Mouse (Mus musculus): Measurements from ENCODE around the gene 2900011O08Rik. TPM values are rescaled to one million over a fixed set of nuclear protein-coding genes. Genes with fewer than 3 reads are reported as not detected.

Gene 2900011O08Rik
- polyA plus RNA-seq, 1 experiment from 2014 or later: 2.0 TPM

DNA sequence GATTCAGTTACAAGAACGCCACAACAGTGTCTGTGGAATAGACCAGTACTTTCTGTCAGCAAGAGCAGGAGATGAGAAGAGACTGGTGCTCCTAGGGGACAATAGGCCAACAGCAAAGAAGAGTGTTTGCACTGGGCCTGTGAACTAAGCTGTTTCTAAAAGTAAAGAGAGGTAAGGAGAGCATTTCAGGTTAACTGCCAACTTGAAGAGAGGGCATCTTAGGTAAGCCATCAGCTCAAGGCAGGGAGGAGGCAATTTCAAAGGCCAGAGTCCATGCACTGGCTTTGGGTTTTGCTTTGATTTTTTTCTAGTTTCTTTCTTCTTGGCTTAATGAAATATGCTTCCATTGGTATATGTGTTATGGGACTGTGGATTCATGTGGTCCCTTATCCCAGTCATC is 7.7 kb downstream of the 2900011O08Rik start:
- no peak overlapping the region for H3K27ac ChIP-seq (ENCODE audit: low read length)
- no peak overlapping the region for H3K9ac ChIP-seq (ENCODE audit: low read length)
- ATAC-seq (ENCODE audit: insufficient read depth, low FRiP score): no peak
- no peaks in the 10 kb centered on the region for H3K27me3 ChIP-seq (ENCODE audit: control insufficient read depth, insufficient read depth, low read length)
- no peaks in the 10 kb centered on the region for H3K36me3 ChIP-seq (ENCODE audit: control insufficient read depth, insufficient read depth, low read length)
- H3K4me2 ChIP-seq (ENCODE audit: low read depth, low read length): no peak overlapping the region
- H3K9me3 ChIP-seq (replicated peaks; ENCODE audit: control insufficient read depth, low read length): no peaks in the 10 kb centered on the region
- H3K4me1 ChIP-seq (ENCODE audit: control insufficient read depth, insufficient read depth, low read length): no peaks in the 10 kb centered on the region
- 88% methylated on average over 1 of the region's 1 CpGs for WGBS
- H3K4me3 ChIP-seq (replicated peaks; ENCODE audit: low read length): no peak overlapping the region

DNA sequence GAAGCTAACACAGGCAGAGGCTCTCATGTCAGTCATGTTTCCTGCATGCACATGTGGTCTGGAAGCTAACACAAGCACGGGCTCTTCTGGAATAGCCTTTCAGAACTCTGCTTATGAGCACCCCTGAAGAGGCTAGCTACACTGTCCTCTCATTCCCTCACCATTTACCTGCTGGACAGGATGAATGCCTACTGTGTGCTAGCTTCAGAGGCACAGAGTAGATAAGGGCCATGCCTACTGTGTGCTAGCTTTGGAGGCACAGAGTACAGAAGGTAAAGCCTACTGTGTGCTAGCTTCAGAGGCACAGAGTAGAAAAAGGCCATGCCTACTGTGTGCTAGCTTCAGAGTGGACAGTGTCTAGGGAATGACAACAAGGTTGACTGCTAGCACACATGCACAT is 8.1 kb downstream of the 2900011O08Rik start:
- no peak overlapping the region for H3K4me3 ChIP-seq (replicated peaks; ENCODE audit: low read length)
- H3K36me3 ChIP-seq (ENCODE audit: control insufficient read depth, insufficient read depth, low read length): no peaks in the 10 kb centered on the region
- no peaks in the 10 kb centered on the region for H3K27me3 ChIP-seq (ENCODE audit: control insufficient read depth, insufficient read depth, low read length)
- no peak overlapping the region for H3K4me2 ChIP-seq (ENCODE audit: low read depth, low read length)
- H3K9ac ChIP-seq (ENCODE audit: low read length): no peak overlapping the region
- no peak overlapping the region for H3K27ac ChIP-seq (ENCODE audit: low read length)
- no peak for ATAC-seq (ENCODE audit: insufficient read depth, low FRiP score)
- H3K9me3 ChIP-seq (replicated peaks; ENCODE audit: control insufficient read depth, low read length): no peaks in the 10 kb centered on the region
- WGBS: 70% methylated on average over 1 of the region's 1 CpGs
- no peaks in the 10 kb centered on the region for H3K4me1 ChIP-seq (ENCODE audit: control insufficient read depth, insufficient read depth, low read length)

DNA sequence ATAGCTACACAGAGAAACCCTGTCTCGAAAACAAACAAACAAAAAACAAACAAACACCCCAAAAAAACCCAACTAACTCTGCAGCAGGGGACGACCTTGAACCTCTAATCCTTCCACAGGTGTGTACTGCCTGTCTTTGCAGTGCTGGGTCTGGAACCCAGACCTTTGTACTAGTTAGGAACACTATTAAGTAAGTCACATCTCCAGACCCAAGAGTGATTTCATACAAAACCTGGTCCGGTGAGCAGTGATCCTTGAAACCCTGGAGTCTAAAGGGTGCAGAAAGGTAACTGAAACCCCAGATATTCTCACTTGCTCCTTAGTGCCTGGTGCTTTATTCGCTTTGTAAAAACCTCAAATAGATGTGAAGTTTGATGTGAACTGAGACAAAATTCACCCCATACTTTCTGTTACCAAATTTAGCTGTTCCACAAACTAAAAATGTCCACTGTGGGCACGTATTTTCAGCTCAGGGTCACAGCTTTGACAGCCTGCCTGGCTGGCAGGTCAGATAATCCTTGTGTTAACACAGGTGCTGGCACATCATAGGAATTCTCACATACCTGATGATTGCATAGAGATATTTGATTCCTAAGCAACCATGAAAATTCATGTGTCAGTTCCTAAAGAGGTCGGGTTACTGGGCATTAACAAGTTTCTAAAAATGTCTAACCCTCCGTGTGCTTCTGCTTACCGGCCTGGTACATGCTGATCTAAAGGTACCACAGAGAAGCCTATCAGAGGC is 17.2 kb downstream of the 2900011O08Rik start:
- Histone ChIP-seq H3K27me3 (ENCODE audit: control insufficient read depth, insufficient read depth, low read length) (no peaks in the 10 kb centered on the region), H3K4me3 (replicated peaks; ENCODE audit: low read length) (no peak overlapping the region), H3K4me2 (ENCODE audit: low read depth, low read length) (no peak overlapping the region; the same call in 1 of the 2 replicates), H3K36me3 (ENCODE audit: control insufficient read depth, insufficient read depth, low read length) (no peaks in the 10 kb centered on the region), H3K9ac (ENCODE audit: low read length) (no peak overlapping the region), H3K27ac (ENCODE audit: low read length) (peak overlapping the region; percentile 55), H3K4me1 (ENCODE audit: control insufficient read depth, insufficient read depth, low read length) (0 out of 2 replicates have a peak, but pooled peaks cover 3% of the 10 kb centered on the region), H3K9me3 (replicated peaks; ENCODE audit: control insufficient read depth, low read length) (no peaks in the 10 kb centered on the region)
- 40% methylated on average over 8 of the region's 8 CpGs for WGBS
- ATAC-seq (ENCODE audit: insufficient read depth, low FRiP score): peak; percentile 68; the same call in 1 of the 2 replicates

DNA sequence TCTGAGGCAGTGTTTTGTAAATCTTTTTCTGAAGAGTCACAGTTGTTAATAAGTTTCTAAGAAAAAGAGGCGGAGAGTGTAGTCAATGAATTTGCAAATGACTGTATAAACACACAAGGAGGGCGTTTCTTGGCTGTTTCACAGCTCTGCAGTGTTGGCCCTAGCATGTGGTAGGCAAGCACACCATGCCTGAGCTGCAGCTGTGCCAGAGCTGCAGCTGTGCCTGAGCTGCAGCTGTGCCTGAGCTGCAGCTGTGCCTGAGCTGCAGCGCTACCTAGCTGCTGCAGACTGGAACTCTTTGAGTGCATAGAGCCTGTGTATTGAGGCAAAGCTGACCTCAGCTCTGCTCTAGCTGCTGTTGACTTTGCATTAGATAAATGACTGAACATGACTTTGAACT is 17.8 kb downstream of the 2900011O08Rik start:
- H3K4me2 ChIP-seq (ENCODE audit: low read depth, low read length): no peak overlapping the region; the same call in 1 of the 2 replicates
- ATAC-seq (ENCODE audit: insufficient read depth, low FRiP score): peak; percentile 84

DNA sequence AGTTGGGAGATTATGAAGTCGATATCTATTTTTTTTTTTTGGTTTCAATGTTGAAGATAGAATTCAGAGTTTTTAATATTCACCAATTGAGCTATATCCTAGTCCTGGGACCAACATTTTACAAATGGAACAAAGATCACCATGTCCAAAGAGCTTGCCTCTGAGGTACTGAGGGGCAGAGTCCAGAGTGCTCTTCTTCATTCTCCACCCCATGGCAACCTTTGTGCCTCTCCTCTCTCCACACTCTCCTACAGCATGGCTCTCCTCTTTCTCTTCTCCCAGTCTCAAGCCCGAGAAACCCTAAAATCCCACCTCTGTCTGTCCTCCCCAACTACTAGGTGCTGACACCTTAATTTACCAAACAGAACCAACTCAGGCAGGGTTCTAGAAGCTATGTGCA is 18.3 kb downstream of the 2900011O08Rik start:
- Histone ChIP-seq H3K4me3 (replicated peaks; ENCODE audit: low read length) (no peak overlapping the region), H3K9ac (ENCODE audit: low read length) (no peak overlapping the region), H3K27ac (ENCODE audit: low read length) (no peak overlapping the region), H3K9me3 (replicated peaks; ENCODE audit: control insufficient read depth, low read length) (no peaks in the 10 kb centered on the region), H3K4me2 (ENCODE audit: low read depth, low read length) (no peak overlapping the region), H3K27me3 (ENCODE audit: control insufficient read depth, insufficient read depth, low read length) (no peaks in the 10 kb centered on the region), H3K36me3 (ENCODE audit: control insufficient read depth, insufficient read depth, low read length) (no peaks in the 10 kb centered on the region), H3K4me1 (ENCODE audit: control insufficient read depth, insufficient read depth, low read length) (0 out of 2 replicates have a peak, but pooled peaks cover 3% of the 10 kb centered on the region)
- ATAC-seq (ENCODE audit: insufficient read depth, low FRiP score): no peak
- 61% methylated on average over 2 of the region's 2 CpGs for WGBS

More for the DNA sequence above, 17.8 kb downstream of the 2900011O08Rik start:
- Histone ChIP-seq H3K27ac (ENCODE audit: low read length) (peak overlapping the region; percentile 54; the same call in 1 of the 2 replicates), H3K9me3 (replicated peaks; ENCODE audit: control insufficient read depth, low read length) (no peaks in the 10 kb centered on the region), H3K36me3 (ENCODE audit: control insufficient read depth, insufficient read depth, low read length) (no peaks in the 10 kb centered on the region), H3K27me3 (ENCODE audit: control insufficient read depth, insufficient read depth, low read length) (no peaks in the 10 kb centered on the region), H3K4me1 (ENCODE audit: control insufficient read depth, insufficient read depth, low read length) (0 out of 2 replicates have a peak, but pooled peaks cover 3% of the 10 kb centered on the region), H3K9ac (ENCODE audit: low read length) (no peak overlapping the region), H3K4me3 (replicated peaks; ENCODE audit: low read length) (no peak overlapping the region)
- 16% methylated on average over 3 of the region's 3 CpGs for whole genome bisulfite sequencing

DNA sequence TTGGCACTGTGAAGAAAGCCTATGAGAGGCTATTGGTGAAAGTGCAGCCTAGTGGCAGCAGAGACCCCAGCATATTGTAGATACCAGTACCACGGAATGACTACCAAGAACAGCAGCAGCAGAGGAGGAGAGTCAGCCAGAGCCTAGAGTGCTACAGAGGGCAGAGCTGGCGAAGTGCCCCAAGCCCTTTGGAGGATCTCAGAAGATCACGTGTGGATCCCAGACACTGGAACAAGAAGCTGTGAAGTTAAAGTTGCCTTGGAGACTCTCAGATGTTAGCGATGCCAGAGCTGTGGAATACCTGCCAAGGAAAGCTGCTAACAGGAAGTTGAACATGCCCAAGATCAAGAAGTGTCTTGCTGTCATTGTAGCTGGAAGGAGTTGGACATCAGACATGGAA is 18.9 kb downstream of the 2900011O08Rik start:
- H3K27ac ChIP-seq (ENCODE audit: low read length): no peak overlapping the region
- 86% methylated on average over 4 of the region's 4 CpGs for WGBS
- H3K9me3 ChIP-seq (replicated peaks; ENCODE audit: control insufficient read depth, low read length): no peaks in the 10 kb centered on the region
- no peaks in the 10 kb centered on the region for H3K36me3 ChIP-seq (ENCODE audit: control insufficient read depth, insufficient read depth, low read length)
- no peak overlapping the region for H3K4me3 ChIP-seq (replicated peaks; ENCODE audit: low read length)
- ATAC-seq (ENCODE audit: insufficient read depth, low FRiP score): no peak
- H3K4me1 ChIP-seq (ENCODE audit: control insufficient read depth, insufficient read depth, low read length): 0 out of 2 replicates have a peak, but pooled peaks cover 3% of the 10 kb centered on the region
- H3K4me2 ChIP-seq (ENCODE audit: low read depth, low read length): no peak overlapping the region
- H3K9ac ChIP-seq (ENCODE audit: low read length): no peak overlapping the region
- H3K27me3 ChIP-seq (ENCODE audit: control insufficient read depth, insufficient read depth, low read length): no peaks in the 10 kb centered on the region

DNA sequence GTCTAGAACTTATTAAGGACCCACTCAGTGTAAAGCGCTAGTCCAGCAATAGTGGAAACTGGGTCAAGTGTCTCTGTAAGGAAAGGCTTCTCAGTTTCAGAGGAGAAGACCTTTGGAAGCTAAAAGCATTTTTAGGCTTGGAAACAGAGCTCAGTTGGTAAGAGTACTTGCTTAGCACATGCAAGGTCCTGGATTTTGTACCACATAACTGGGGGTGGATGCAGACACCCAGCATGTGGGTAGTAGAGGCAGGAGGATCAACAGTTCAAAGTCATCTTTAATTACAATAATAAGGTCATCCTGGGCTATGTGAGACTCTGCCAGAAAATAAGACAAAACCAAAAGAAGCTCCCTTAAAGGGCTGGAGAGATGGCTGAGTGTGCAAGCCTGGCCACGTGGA is 21.7 kb downstream of the 2900011O08Rik start:
- Histone ChIP-seq H3K4me3 (replicated peaks; ENCODE audit: low read length) (no peak overlapping the region), H3K4me1 (ENCODE audit: control insufficient read depth, insufficient read depth, low read length) (0 out of 2 replicates have a peak, but pooled peaks cover 3% of the 10 kb centered on the region), H3K36me3 (ENCODE audit: control insufficient read depth, insufficient read depth, low read length) (no peaks in the 10 kb centered on the region), H3K9ac (ENCODE audit: low read length) (no peak overlapping the region), H3K4me2 (ENCODE audit: low read depth, low read length) (no peak overlapping the region), H3K9me3 (replicated peaks; ENCODE audit: control insufficient read depth, low read length) (no peaks in the 10 kb centered on the region), H3K27me3 (ENCODE audit: control insufficient read depth, insufficient read depth, low read length) (no peaks in the 10 kb centered on the region), H3K27ac (ENCODE audit: low read length) (no peak overlapping the region)
- ATAC-seq (ENCODE audit: insufficient read depth, low FRiP score): no peak
- WGBS: 68% methylated on average over 2 of the region's 2 CpGs

DNA sequence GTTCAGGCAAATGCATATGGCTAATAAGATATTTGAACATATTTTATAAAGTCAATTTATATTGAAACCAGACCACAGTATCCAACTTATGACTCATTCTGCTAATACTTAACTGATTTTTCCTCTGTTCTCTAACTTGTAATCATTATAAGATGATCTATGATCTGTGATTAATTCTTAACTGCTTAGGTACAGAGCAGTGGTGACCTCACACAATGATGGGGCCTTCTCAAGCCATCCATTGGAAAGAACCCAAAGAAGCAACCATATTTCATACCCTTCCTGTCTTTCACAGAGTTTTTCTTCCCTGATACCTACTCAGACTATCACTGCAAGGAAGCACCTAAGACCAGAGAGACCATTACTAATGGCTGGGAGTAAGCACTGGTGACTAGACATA is 22.3 kb downstream of the 2900011O08Rik start:
- ATAC-seq (ENCODE audit: insufficient read depth, low FRiP score): no peak
- Histone ChIP-seq H3K36me3 (ENCODE audit: control insufficient read depth, insufficient read depth, low read length) (no peaks in the 10 kb centered on the region), H3K4me3 (replicated peaks; ENCODE audit: low read length) (no peak overlapping the region), H3K9me3 (replicated peaks; ENCODE audit: control insufficient read depth, low read length) (no peaks in the 10 kb centered on the region), H3K9ac (ENCODE audit: low read length) (no peak overlapping the region), H3K4me1 (ENCODE audit: control insufficient read depth, insufficient read depth, low read length) (0 out of 2 replicates have a peak, but pooled peaks cover 3% of the 10 kb centered on the region), H3K27ac (ENCODE audit: low read length) (no peak overlapping the region), H3K4me2 (ENCODE audit: low read depth, low read length) (no peak overlapping the region), H3K27me3 (ENCODE audit: control insufficient read depth, insufficient read depth, low read length) (no peaks in the 10 kb centered on the region)

DNA sequence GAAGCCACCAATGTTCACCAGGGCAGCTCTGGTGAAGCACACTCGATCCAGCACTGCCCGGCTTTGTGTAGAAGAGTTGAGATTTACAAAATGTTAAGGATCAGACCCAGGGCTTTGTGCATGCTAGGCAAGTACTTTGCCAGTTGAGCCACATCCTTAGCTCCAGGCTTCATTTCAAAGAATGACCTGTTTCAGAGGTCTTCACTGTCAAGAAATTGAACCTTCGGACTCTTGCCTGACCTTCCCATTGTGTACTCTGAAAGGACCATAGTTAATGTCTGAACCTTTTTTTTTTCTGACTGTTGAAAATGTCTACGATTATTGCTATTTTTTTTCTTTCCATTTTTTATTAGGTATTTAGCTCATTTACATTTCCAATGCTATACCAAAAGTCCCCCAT is 23.6 kb downstream of the 2900011O08Rik start:
- Histone ChIP-seq H3K4me2 (ENCODE audit: low read depth, low read length) (no peak overlapping the region), H3K27ac (ENCODE audit: low read length) (no peak overlapping the region), H3K9me3 (replicated peaks; ENCODE audit: control insufficient read depth, low read length) (no peaks in the 10 kb centered on the region), H3K4me1 (ENCODE audit: control insufficient read depth, insufficient read depth, low read length) (no peaks in the 10 kb centered on the region), H3K27me3 (ENCODE audit: control insufficient read depth, insufficient read depth, low read length) (no peaks in the 10 kb centered on the region), H3K36me3 (ENCODE audit: control insufficient read depth, insufficient read depth, low read length) (no peaks in the 10 kb centered on the region), H3K4me3 (replicated peaks; ENCODE audit: low read length) (no peak overlapping the region), H3K9ac (ENCODE audit: low read length) (no peak overlapping the region)
- ATAC-seq (ENCODE audit: insufficient read depth, low FRiP score): no peak
- WGBS: 84% methylated on average over 4 of the region's 4 CpGs

All from stomach, embryonic 16.5 days (tissue).